ENCODE assay signal across 9 mouse cellular contexts in genomic region chr5:118635476-118636187, GRCm38 (mm10).
A peak's percentile ranks its signal among the peaks of the same experiment; 100 is the strongest.
DNase-seq lines count a peak whose midpoint lies in the region; ATAC-seq and TF ChIP-seq lines count a peak whose summit lies in the region.
"Had no signal": no experiment of that assay in that cellular context is flagged by ENCODE, and none has a peak within 500 bp of the region (broad histone marks: within the 10 kb centered on the region; RNA-seq: fewer than 3 reads in every experiment).

No protein-coding gene starts in this region.

- no peak for ATAC-seq in intestine, embryonic 16.5 days
- ATAC-seq in intestine, postnatal 0 days: no peak
- no peak; the same call in 1 of the 2 replicates for ATAC-seq in forebrain, embryonic 15.5 days (replicated peaks)
- no peak for ATAC-seq in midbrain, embryonic 14.5 days (ENCODE audit: low FRiP score, low TSS enrichment)

- no peaks in the 10 kb centered on the region for H3K36me3 ChIP-seq in intestine, embryonic 16.5 days (ENCODE audit: control insufficient read depth, insufficient read depth, low read length)
- no peaks in the 10 kb centered on the region; the same call in 1 of the 2 replicates for H3K36me3 ChIP-seq in intestine, postnatal 0 days (ENCODE audit: control insufficient read depth, insufficient read depth)
- H3K36me3 ChIP-seq in forebrain, embryonic 15.5 days: no peaks in the 10 kb centered on the region
- no peaks in the 10 kb centered on the region for H3K36me3 ChIP-seq in midbrain, embryonic 14.5 days (ENCODE audit: control insufficient read depth, insufficient read depth, low read length)

- WGBS in intestine, embryonic 16.5 days: 29% methylated on average over 11 of the region's 11 CpGs
- WGBS in intestine, postnatal 0 days: 50% methylated on average over 11 of the region's 11 CpGs
- 5% methylated on average over 11 of the region's 11 CpGs for WGBS in forebrain, embryonic 15.5 days
- 2% methylated on average over 11 of the region's 11 CpGs for WGBS in midbrain, embryonic 14.5 days

- H3K4me3 ChIP-seq in intestine, embryonic 16.5 days (ENCODE audit: low read length): no peak overlapping the region
- H3K4me3 ChIP-seq in intestine, postnatal 0 days (ENCODE audit: low read depth, low read length): no peak overlapping the region
- H3K4me3 ChIP-seq in forebrain, embryonic 15.5 days: no peak overlapping the region
- H3K4me3 ChIP-seq in midbrain, embryonic 14.5 days (replicated peaks; ENCODE audit: low read depth, low read length): no peak overlapping the region

- no peak for TF ChIP-seq CTCF in intestine, postnatal 0 days (IDR thresholded peaks at IDR 0.05; ENCODE audit: low read depth)

- DNase-seq in embryo, embryonic 10 days (ENCODE audit: low spot score): peak; percentile 50
- peak; percentile 69 for DNase-seq in midbrain, embryonic 14.5 days
- DNase-seq in left cerebral cortex, postnatal 4 days: no peak
- no peak for DNase-seq in urinary bladder, postnatal 14 days (ENCODE audit: low spot score)
- DNase-seq in liver: no peak
- DNase-seq: cerebellum, postnatal 10 days had no signal

- H3K9ac ChIP-seq in intestine, embryonic 16.5 days (ENCODE audit: low read depth, low read length): no peak overlapping the region
- no peak overlapping the region for H3K9ac ChIP-seq in intestine, postnatal 0 days (ENCODE audit: low read depth, low read length)
- H3K9ac ChIP-seq in forebrain, embryonic 15.5 days (replicated peaks): no peak overlapping the region
- H3K9ac ChIP-seq in midbrain, embryonic 14.5 days (replicated peaks; ENCODE audit: low read length): peak overlapping the region; percentile 25; the same call in 1 of the 2 replicates

- H3K27me3 ChIP-seq in intestine, embryonic 16.5 days (replicated peaks; ENCODE audit: control insufficient read depth, insufficient read depth, low read length): no peaks in the 10 kb centered on the region
- no peaks in the 10 kb centered on the region for H3K27me3 ChIP-seq in intestine, postnatal 0 days (replicated peaks; ENCODE audit: control insufficient read depth, insufficient read depth, low read length)
- H3K27me3 ChIP-seq in forebrain, embryonic 15.5 days: no peaks in the 10 kb centered on the region
- no peaks in the 10 kb centered on the region for H3K27me3 ChIP-seq in midbrain, embryonic 14.5 days (ENCODE audit: control insufficient read depth, insufficient read depth, low read length)

- H3K4me1 ChIP-seq in intestine, embryonic 16.5 days (ENCODE audit: control insufficient read depth, insufficient read depth, low read length): peaks cover 41% of the 10 kb centered on the region
- peaks cover 6% of the 10 kb centered on the region for H3K4me1 ChIP-seq in intestine, postnatal 0 days (replicated peaks; ENCODE audit: control insufficient read depth, insufficient read depth, low read length)
- peaks cover 35% of the 10 kb centered on the region for H3K4me1 ChIP-seq in forebrain, embryonic 15.5 days
- peaks cover 21% of the 10 kb centered on the region for H3K4me1 ChIP-seq in midbrain, embryonic 14.5 days (ENCODE audit: control insufficient read depth, insufficient read depth, low read length)

- H3K27ac ChIP-seq in intestine, embryonic 16.5 days (ENCODE audit: low read length): peak overlapping the region; percentile 10
- H3K27ac ChIP-seq in intestine, postnatal 0 days (ENCODE audit: low read depth, low read length): no peak overlapping the region
- peak overlapping the region; percentile 5 for H3K27ac ChIP-seq in forebrain, embryonic 15.5 days (replicated peaks)
- H3K27ac ChIP-seq in midbrain, embryonic 14.5 days (replicated peaks; ENCODE audit: low read depth, low read length): peak overlapping the region; percentile 62

- no peaks in the 10 kb centered on the region for H3K9me3 ChIP-seq in intestine, embryonic 16.5 days (ENCODE audit: control insufficient read depth, low read length)
- H3K9me3 ChIP-seq in intestine, postnatal 0 days (ENCODE audit: control insufficient read depth): no peaks in the 10 kb centered on the region
- H3K9me3 ChIP-seq in forebrain, embryonic 15.5 days: no peaks in the 10 kb centered on the region
- H3K9me3 ChIP-seq in midbrain, embryonic 14.5 days (ENCODE audit: control insufficient read depth, low read length): no peaks in the 10 kb centered on the region

- intact Hi-C loops in left cerebral cortex, postnatal 4 days (cut with DNase I): no loop called here

- no peak overlapping the region for H3K4me2 ChIP-seq in intestine, embryonic 16.5 days (ENCODE audit: low read depth, low read length)
- no peak overlapping the region for H3K4me2 ChIP-seq in intestine, postnatal 0 days (replicated peaks; ENCODE audit: low read depth)
- H3K4me2 ChIP-seq in forebrain, embryonic 15.5 days (replicated peaks): no peak overlapping the region
- H3K4me2 ChIP-seq in midbrain, embryonic 14.5 days (ENCODE audit: low read length): peak overlapping the region; percentile 19

Comparison
In these comparisons a context has a peak if more than half of its experiments do, and no peak if none do; other contexts are left out.
1. DNase-seq: peak in embryo, embryonic 10 days (single experiment) and midbrain, embryonic 14.5 days (single experiment); none in left cerebral cortex, postnatal 4 days (single experiment), urinary bladder, postnatal 14 days (single experiment) and liver (single experiment).